Mouse (Mus musculus) adrenal gland, postnatal 10 days (tissue): ENCODE results near the gene Cd3d. TPM values are rescaled to one million over a fixed set of nuclear protein-coding genes. Genes with fewer than 3 reads are reported as not detected.
"Not testable (repeated sequence)": the region's sequence is repeated elsewhere in the genome, so short reads cannot be mapped to it uniquely, and the experiment has no call there.

Source experiments
- DNase-seq: peaks from one replicate; pipeline ENCODE4 v3.0.0; 2021; ENCODE audit warnings: mixed read lengths
- long read RNA-seq, 2 experiments: library from polyadenylated mRNA; stranded (forward); transcript quantifications; one replicate each; pipeline ENCODE4 v2.0.0; 2021
- total RNA-seq, 2 experiments: library from RNA; stranded (reverse); gene quantifications; 2 replicates each; pipeline ENCODE4 v1.2.3; 2021

The Cd3d gene
- 1 to 10 TPM; 3.0 to 3.1 TPM for total RNA-seq
- long read RNA-seq, experiment 1, transcript Cd3d-201 (5 exons, 1,617 nt) = major isoform, 5 of 6 reads
- long read RNA-seq, experiment 1, partial matches to known transcripts = 1 of 6 reads
- long read RNA-seq, experiment 1, other reads (novel, unspliced or antisense) = 0 of 6 reads
- long read RNA-seq, experiment 2 = 0 reads

- DNase-seq = no peak
Measured at GRCm38 (mm10) chr9:44981676-44982075, at the start of gene Cd3d. Gene Cd3d, plus strand, starts transcription at chr9:44981786.

- DNase-seq = no peak
Measured at GRCm38 (mm10) chr9:44941756-44942155, 39.8 kb upstream of the Cd3d start.

GRCm38 (mm10) chr9:44942421-44942820 lies 39.2 kb upstream of the Cd3d start:
- peak; percentile 21 for DNase-seq

- no peak for DNase-seq
Measured at GRCm38 (mm10) chr9:44946185-44946695, 35.3 kb upstream of the Cd3d start.

- no peak for DNase-seq
Measured at GRCm38 (mm10) chr9:44947836-44948235, 33.8 kb upstream of the Cd3d start.

GRCm38 (mm10) chr9:44954432-44954831 lies 27.2 kb upstream of the Cd3d start:
- DNase-seq = no peak

GRCm38 (mm10) chr9:44965126-44965832 lies 16.3 kb upstream of the Cd3d start, which contains the start of gene Ube4a:
Gene Ube4a, minus strand, starts transcription at chr9:44965600.
- DNase-seq = peak; percentile 100

- DNase-seq = no peak
Measured at GRCm38 (mm10) chr9:44965833-44966466, 15.6 kb upstream of the Cd3d start.

- DNase-seq = peak; percentile 82
Measured at GRCm38 (mm10) chr9:44966815-44967242, 14.8 kb upstream of the Cd3d start.

GRCm38 (mm10) chr9:44967763-44968162 lies 13.8 kb upstream of the Cd3d start:
- not testable (repeated sequence) for DNase-seq

GRCm38 (mm10) chr9:44969450-44969849 lies 12.1 kb upstream of the Cd3d start:
- DNase-seq = no peak

GRCm38 (mm10) chr9:44977813-44978212 lies 3.8 kb upstream of the Cd3d start:
- no peak for DNase-seq

GRCm38 (mm10) chr9:44979806-44980205 lies 1.8 kb upstream of the Cd3d start:
- no peak for DNase-seq

GRCm38 (mm10) chr9:44980242-44980641 lies 1.3 kb upstream of the Cd3d start, which contains the start of gene Cd3g:
Gene Cd3g, minus strand, starts transcription at chr9:44980431.
- no peak for DNase-seq

GRCm38 (mm10) chr9:44981104-44981503 lies 482 bp upstream of the Cd3d start:
- DNase-seq = no peak

- DNase-seq = no peak
Measured at GRCm38 (mm10) chr9:44982081-44982480, 495 bp downstream of the Cd3d start.

GRCm38 (mm10) chr9:44982531-44982930 lies 945 bp downstream of the Cd3d start:
- DNase-seq = no peak

- DNase-seq = no peak
Measured at GRCm38 (mm10) chr9:44983001-44983400, 1.4 kb downstream of the Cd3d start.

- DNase-seq = no peak
Measured at GRCm38 (mm10) chr9:44985721-44986161, 4.2 kb downstream of the Cd3d start.

- DNase-seq = peak; percentile 7
Measured at GRCm38 (mm10) chr9:44986242-44986781, 4.7 kb downstream of the Cd3d start.

GRCm38 (mm10) chr9:44986976-44987375 lies 5.4 kb downstream of the Cd3d start:
- DNase-seq = no peak

GRCm38 (mm10) chr9:44991821-44992220 lies 10.2 kb downstream of the Cd3d start:
- DNase-seq = no peak

GRCm38 (mm10) chr9:44992271-44992670 lies 10.7 kb downstream of the Cd3d start:
- no peak for DNase-seq
